Mouse (Mus musculus) G1E (cell line): ENCODE data around the gene Avpr1a. TPM values are rescaled to one million over a fixed set of nuclear protein-coding genes. Genes with fewer than 3 reads are reported as not detected.
A peak's percentile ranks its signal among the peaks of the same experiment; 100 is the strongest.

Experiments used
- ATAC-seq: 2 replicates; pipeline ENCODE4 v1.8.0; 2016; ENCODE audit warnings: mild to moderate bottlenecking; ENCODE audit not compliant: insufficient number of reproducible peaks, poor library complexity, low FRiP score, severe bottlenecking; ENCODE audit errors: extremely low read depth
- DNase-seq: peaks from one replicate; pipeline ENCODE4 v3.0.0; 2012; ENCODE audit warnings: low spot score
- H3K27me3 ChIP-seq: 2 replicates; pipeline ENCODE4 v1.6.1; 2012; ENCODE audit warnings: mild to moderate bottlenecking, low read length, inconsistent platforms; ENCODE audit not compliant: insufficient read depth
- H3K36me3 ChIP-seq: replicated peaks from 2 replicates; pipeline ENCODE3; 2012; ENCODE audit warnings: mild to moderate bottlenecking, inconsistent platforms
- H3K4me1 ChIP-seq: 2 replicates; pipeline ENCODE4 v1.6.1; 2012; ENCODE audit warnings: low read depth, low read length, inconsistent platforms, mixed read lengths; ENCODE audit not compliant: insufficient read depth
- H3K4me3 ChIP-seq: 2 replicates; pipeline ENCODE4 v1.5.1; 2012; ENCODE audit warnings: low read depth, mild to moderate bottlenecking, inconsistent platforms, low read length, moderate library complexity, mixed read lengths
- H3K9me3 ChIP-seq: replicated peaks from 2 replicates; pipeline ENCODE4 v1.6.1; 2012; ENCODE audit warnings: inconsistent platforms
- CTCF ChIP-seq: IDR thresholded peaks from 2 replicates; pipeline ENCODE4 v1.5.1; 2012; ENCODE audit warnings: low read depth, low read length, inconsistent platforms, mixed read lengths
- GATA1 ChIP-seq: IDR thresholded peaks from 2 replicates; pipeline ENCODE4 v1.6.1; 2012; ENCODE audit warnings: borderline replicate concordance, low read length, inconsistent platforms, mixed read lengths
- GATA2 ChIP-seq: IDR thresholded peaks from 2 replicates; pipeline ENCODE4 v1.6.1; 2012; ENCODE audit warnings: low read depth, low read length, inconsistent platforms, borderline replicate concordance
- POLR2AphosphoS5 ChIP-seq: IDR thresholded peaks from 2 replicates; pipeline ENCODE4 v1.6.1; 2012; ENCODE audit warnings: low read depth, low read length, inconsistent platforms; ENCODE audit not compliant: insufficient replicate concordance
- TAL1 ChIP-seq: conservative IDR thresholded peaks from 2 replicates; pipeline ENCODE4 v1.6.1; 2012; ENCODE audit warnings: low read depth, low read length, inconsistent platforms, mixed read lengths
- polyA plus RNA-seq: library from polyadenylated mRNA; stranded (reverse); fragments of >175 nt; gene quantifications from 2 replicates; pipeline ENCODE4 v1.2.3, GENCODE M21; 2012
- total RNA-seq, 2 experiments: library from RNA; stranded (forward) in 1 of 2; stranded (reverse) in 1 of 2; fragments of 200-1000 nt in 1 of 2; fragments of >200 nt in 1 of 2; fragmentation: Nextera tagmentation in 1 of 2; gene quantifications; 2 replicates each; pipeline ENCODE4 v1.2.3; 2014 to 2017

The Avpr1a gene
- total and polyA plus RNA-seq, 3 experiments = 0.05 TPM; not detected in 2

DNA sequence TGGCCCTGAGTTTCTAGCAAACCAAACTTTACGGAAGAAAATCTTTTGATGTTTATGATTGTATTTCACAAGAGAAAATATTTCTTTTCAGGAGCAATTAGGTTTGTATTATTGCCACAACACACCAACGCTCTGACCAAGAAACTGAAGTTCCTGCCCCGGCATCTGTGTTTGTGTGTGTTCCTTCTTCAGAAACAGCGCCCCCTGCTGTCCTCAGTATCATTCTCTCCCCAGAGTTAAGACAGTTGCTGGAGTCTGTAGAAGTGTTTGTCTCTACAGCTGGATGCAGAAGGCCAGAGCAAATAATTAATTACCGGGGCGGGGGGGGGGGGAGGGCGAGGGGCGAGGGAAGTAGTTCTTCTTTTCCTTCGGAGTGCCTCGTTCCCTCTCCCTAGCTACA lies 1.0 kb upstream of the Avpr1a start:
- Histone ChIP-seq H3K27me3 (peaks cover 3% of the 10 kb centered on the region; the same call in 1 of the 2 replicates), H3K9me3 (peaks cover 36% of the 10 kb centered on the region), H3K4me1 (no peaks in the 10 kb centered on the region), H3K36me3 (no peaks in the 10 kb centered on the region), H3K4me3 (no peak overlapping the region)
- DNase-seq (no peak), ATAC-seq (no peak)
- TF ChIP-seq GATA1 (no peak), TAL1 (no peak), GATA2 (no peak), CTCF (no peak), POLR2AphosphoS5 (no peak)

DNA sequence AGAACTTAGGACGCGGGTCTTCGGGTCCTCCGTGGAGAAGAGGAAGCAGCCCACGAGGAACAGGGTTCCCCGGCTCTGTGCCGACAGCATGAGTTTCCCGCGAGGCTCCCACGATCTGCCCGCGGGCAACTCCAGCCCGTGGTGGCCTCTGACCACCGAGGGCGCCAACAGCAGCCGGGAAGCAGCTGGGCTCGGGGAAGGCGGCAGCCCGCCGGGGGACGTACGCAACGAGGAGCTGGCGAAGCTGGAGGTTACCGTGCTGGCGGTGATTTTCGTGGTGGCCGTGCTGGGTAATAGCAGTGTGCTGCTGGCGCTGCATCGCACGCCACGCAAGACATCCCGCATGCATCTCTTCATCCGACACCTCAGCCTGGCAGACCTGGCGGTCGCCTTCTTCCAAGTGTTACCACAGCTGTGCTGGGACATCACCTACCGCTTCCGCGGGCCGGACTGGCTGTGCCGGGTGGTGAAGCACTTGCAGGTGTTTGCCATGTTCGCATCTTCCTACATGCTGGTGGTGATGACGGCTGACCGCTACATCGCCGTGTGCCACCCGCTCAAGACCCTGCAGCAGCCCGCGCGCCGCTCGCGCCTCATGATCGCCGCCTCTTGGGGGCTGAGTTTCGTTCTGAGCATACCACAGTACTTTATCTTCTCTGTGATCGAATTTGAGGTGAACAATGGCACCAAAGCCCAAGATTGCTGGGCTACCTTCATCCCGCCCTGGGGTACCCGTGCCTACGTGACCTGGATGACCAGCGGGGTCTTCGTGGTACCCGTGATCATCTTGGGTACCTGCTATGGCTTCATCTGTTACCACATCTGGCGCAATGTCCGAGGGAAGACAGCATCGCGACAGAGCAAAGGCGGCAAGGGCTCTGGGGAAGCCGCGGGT lies 665 bp downstream of the Avpr1a start:
- H3K27me3 ChIP-seq = peaks cover 3% of the 10 kb centered on the region; the same call in 1 of the 2 replicates
- TF ChIP-seq TAL1 = no peak
- TF ChIP-seq GATA1 = no peak
- TF ChIP-seq CTCF = no peak
- no peak for TF ChIP-seq POLR2AphosphoS5
- TF ChIP-seq GATA2 = no peak
- DNase-seq (no peak), ATAC-seq (no peak)
- H3K4me1 ChIP-seq = no peaks in the 10 kb centered on the region
- peaks cover 36% of the 10 kb centered on the region for H3K9me3 ChIP-seq
- peak overlapping the region; percentile 42; the same call in 1 of the 2 replicates for H3K4me3 ChIP-seq
- no peaks in the 10 kb centered on the region for H3K36me3 ChIP-seq

DNA sequence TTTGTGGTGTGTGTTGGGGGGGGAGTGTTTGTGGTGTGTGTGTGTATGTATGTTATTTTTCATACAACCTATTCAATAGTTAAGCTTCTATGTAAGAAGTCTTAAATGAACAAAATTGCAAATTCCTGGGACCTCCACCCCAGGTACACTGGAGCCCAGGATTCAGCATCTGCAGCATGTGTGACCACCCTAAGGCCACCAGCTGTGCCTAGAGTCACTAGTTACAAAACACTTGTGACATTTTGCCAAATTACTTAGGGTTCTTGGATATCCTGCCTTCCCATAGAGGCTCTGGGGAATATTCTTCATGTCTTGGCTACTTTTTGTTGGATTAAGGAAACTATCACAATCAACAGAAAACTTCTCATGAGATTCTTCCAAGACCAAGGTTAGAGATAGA lies 1.6 kb downstream of the Avpr1a start:
- Histone ChIP-seq H3K9me3 (peaks cover 38% of the 10 kb centered on the region), H3K36me3 (no peaks in the 10 kb centered on the region), H3K4me3 (no peak overlapping the region), H3K4me1 (no peaks in the 10 kb centered on the region), H3K27me3 (peaks cover 3% of the 10 kb centered on the region; the same call in 1 of the 2 replicates)
- DNase-seq (no peak), ATAC-seq (no peak)
- TF ChIP-seq CTCF (no peak), TAL1 (no peak), GATA1 (no peak), POLR2AphosphoS5 (no peak)

DNA sequence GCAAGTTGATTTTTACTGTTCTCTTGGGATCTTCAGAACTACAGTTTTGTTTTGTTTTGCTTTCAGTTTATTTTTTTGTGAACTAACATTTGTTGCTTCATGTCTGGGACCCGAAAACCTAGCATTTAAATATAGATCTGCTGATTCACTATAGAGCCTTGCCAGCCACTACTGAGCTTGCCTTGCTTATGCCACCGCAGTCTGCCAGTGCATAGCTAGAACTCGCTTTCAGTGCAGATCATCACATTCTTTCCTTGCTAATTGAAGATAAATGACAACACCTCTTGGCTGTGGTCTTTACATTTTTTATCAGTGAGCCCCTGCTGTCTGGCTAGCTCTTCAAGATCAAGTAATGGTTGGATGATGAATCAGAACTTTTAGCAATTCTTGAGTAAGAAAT lies 5.2 kb downstream of the Avpr1a start:
- Histone ChIP-seq H3K4me3 (no peak overlapping the region), H3K27me3 (peaks cover 3% of the 10 kb centered on the region; the same call in 1 of the 2 replicates), H3K36me3 (no peaks in the 10 kb centered on the region), H3K9me3 (peaks cover 31% of the 10 kb centered on the region), H3K4me1 (no peaks in the 10 kb centered on the region)
- ATAC-seq (no peak), DNase-seq (no peak)
- TF ChIP-seq CTCF = no peak
- TF ChIP-seq POLR2AphosphoS5 = no peak
- TF ChIP-seq GATA1 = no peak
- TF ChIP-seq TAL1 = no peak
- no peak for TF ChIP-seq GATA2

DNA sequence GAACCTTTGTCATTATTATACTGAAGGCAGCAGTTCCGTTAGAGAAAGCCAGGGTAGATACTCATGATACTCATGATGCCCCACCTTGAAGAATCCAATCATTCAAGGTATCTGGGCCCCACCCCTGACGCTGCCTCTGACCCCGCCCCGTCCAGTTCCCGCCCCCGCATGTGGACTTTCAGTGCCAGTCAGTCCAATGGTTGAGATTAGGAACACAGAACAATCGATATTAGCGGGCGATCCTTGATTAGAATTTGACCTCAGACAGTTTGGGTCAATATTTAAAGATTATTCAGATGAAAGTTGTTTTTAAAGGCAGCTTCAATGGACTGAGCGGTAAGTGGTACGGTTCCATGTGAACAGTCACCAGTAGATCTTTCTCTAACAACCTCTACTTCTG lies 7.5 kb downstream of the Avpr1a start:
- no peaks in the 10 kb centered on the region for H3K4me1 ChIP-seq
- H3K9me3 ChIP-seq = peaks cover 25% of the 10 kb centered on the region
- H3K36me3 ChIP-seq = no peaks in the 10 kb centered on the region
- ATAC-seq (no peak), DNase-seq (no peak)
- TF ChIP-seq TAL1 (no peak), GATA2 (no peak), GATA1 (no peak), CTCF (no peak), POLR2AphosphoS5 (no peak)
- no peak overlapping the region for H3K4me3 ChIP-seq
- H3K27me3 ChIP-seq = no peaks in the 10 kb centered on the region

DNA sequence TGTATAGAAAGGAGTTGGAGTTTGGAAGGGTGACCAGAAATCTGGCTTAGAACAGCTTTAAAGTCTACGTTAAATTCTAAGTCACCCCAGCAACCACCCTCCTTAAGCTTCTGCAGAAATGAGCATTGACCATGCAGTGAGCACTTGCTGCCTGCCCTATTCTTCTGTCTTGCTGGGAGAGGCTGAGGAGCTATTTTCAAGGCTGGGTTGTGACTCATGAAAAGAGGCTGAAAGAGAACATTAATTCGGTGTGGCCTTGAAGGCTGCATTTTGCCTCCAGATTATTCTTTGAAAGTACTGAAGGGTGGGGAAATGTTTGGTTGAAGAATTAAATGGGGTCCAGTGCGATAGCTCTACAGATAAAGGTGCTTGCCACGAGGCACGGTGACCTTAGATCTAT lies 28.5 kb downstream of the Avpr1a start:
- DNase-seq (no peak), ATAC-seq (no peak)
- Histone ChIP-seq H3K4me1 (no peaks in the 10 kb centered on the region), H3K4me3 (no peak overlapping the region), H3K27me3 (no peaks in the 10 kb centered on the region), H3K36me3 (no peaks in the 10 kb centered on the region), H3K9me3 (peaks cover 21% of the 10 kb centered on the region)
- TF ChIP-seq TAL1 = no peak
- TF ChIP-seq CTCF = no peak
- TF ChIP-seq GATA2 = no peak
- TF ChIP-seq POLR2AphosphoS5 = no peak
- TF ChIP-seq GATA1 = no peak
